Mouse (Mus musculus) stomach, postnatal 0 days (tissue): ENCODE results near the gene Paqr7.

Source experiments
- CTCF ChIP-seq: IDR thresholded peaks from 2 replicates; pipeline ENCODE4 v1.5.1; 2016; ENCODE audit warnings: antibody characterized with exemption, low read depth, mild to moderate bottlenecking, moderate library complexity
- EP300 ChIP-seq: optimal IDR thresholded peaks from 2 replicates; pipeline ENCODE3; 2016; ENCODE audit warnings: antibody characterized with exemption

DNA sequence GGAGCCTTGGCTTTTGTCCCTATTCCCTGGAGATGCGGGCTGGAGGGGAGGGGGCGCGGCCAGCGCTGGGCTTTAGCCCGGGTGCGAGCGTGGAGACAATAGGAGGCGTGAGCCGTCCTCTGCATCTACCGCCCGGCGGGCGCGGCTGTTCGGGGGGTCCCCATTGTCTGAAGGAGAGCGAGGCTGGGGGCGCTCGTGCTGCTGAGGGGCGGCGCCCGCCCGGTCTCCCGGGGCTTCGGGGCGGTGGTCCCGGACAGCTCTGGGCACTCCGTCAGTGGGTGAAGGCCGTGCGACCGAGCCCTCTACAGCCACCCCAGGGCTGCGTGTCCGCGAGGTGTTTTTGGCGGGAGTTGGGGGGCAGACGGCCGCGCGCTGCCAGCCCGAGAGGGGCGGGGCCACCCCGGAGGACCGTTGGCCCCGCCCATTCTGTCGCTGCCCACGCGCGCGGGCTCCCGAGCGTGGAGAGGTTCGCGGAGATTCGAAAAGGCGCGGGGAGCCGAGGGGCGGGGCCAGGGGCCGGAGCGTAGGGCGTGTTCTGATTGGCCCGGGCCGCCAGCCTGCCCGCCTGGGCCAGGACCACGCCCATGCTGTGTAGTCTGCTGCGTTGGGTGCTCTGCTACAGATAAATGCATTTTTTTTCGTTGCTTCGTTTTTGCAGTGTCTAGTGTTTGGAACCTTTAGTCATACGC is 27.8 kb upstream of the Paqr7 start:
- TF ChIP-seq CTCF: no peak
- no peak for TF ChIP-seq EP300
